Mouse (Mus musculus) C2C12 (cell line): Measurements from ENCODE around the gene Itgb3. TPM values are rescaled to one million over a fixed set of nuclear protein-coding genes. Genes with fewer than 3 reads are reported as not detected.

Source experiments
- H3K27me3 ChIP-seq: one replicate; pipeline ENCODE4 v1.6.1; 2011; ENCODE audit not compliant: control insufficient read depth, insufficient read depth, insufficient read length
- H3K36me3 ChIP-seq: one replicate; pipeline ENCODE4 v1.6.1; 2011; ENCODE audit not compliant: control insufficient read depth, insufficient read depth
- H3K4me3 ChIP-seq: one replicate; pipeline ENCODE4 v1.5.1; 2011; ENCODE audit warnings: mild to moderate bottlenecking, control low read depth; ENCODE audit not compliant: poor library complexity, insufficient read depth, severe bottlenecking
- H3K79me2 ChIP-seq: one replicate; pipeline ENCODE4 v1.6.1; 2011; ENCODE audit not compliant: control insufficient read depth, insufficient read depth
- H3K79me3 ChIP-seq: one replicate; pipeline ENCODE4 v1.6.1; 2011; ENCODE audit warnings: low read depth, control low read depth
- H3ac ChIP-seq: one replicate; pipeline ENCODE3; 2011; ENCODE audit warnings: low read depth; ENCODE audit not compliant: control insufficient read depth, insufficient read length
- CEBPB ChIP-seq: IDR thresholded peaks from one replicate; pipeline ENCODE4 v1.6.1; 2011; ENCODE audit warnings: low read depth, mild to moderate bottlenecking, control low read depth, moderate library complexity
- CTCF ChIP-seq: IDR thresholded peaks from one replicate; pipeline ENCODE4 v1.5.1; 2011; ENCODE audit not compliant: control insufficient read depth, insufficient read depth, insufficient read length
- FOSL1 ChIP-seq: IDR thresholded peaks from one replicate; pipeline ENCODE4 v1.8.0; 2011; ENCODE audit warnings: mild to moderate bottlenecking, low read length; ENCODE audit not compliant: poor library complexity, insufficient read depth, severe bottlenecking
- MAX ChIP-seq: IDR thresholded peaks from one replicate; pipeline ENCODE4 v1.6.1; 2011; ENCODE audit warnings: mild to moderate bottlenecking, control low read depth
- MYOD1 ChIP-seq: IDR thresholded peaks from one replicate; pipeline ENCODE4 v1.6.1; 2011; ENCODE audit warnings: low read depth; ENCODE audit not compliant: control insufficient read depth, insufficient read length
- MYOG ChIP-seq: IDR thresholded peaks from one replicate; pipeline ENCODE4 v1.6.1; 2011; ENCODE audit not compliant: control insufficient read depth, insufficient read length; ENCODE audit errors: extremely low read depth
- USF1 ChIP-seq: IDR thresholded peaks from one replicate; pipeline ENCODE4 v1.6.1; 2011; ENCODE audit warnings: low read depth, mild to moderate bottlenecking, control low read depth, moderate library complexity
- polyA plus RNA-seq: library from polyadenylated mRNA; unstranded; fragments of >200 nt; fragmentation: generic; extraction: Trizol; gene quantifications from one replicate; pipeline ENCODE4 v1.2.1, GENCODE M21; 2012; ENCODE audit warnings: missing spikeins

Gene Itgb3
- polyA plus RNA-seq, 1 experiment = 15.0 TPM

- Histone ChIP-seq H3ac (no peak overlapping the region), H3K27me3 (no peaks in the 10 kb centered on the region), H3K79me3 (no peaks in the 10 kb centered on the region), H3K4me3 (no peak overlapping the region), H3K36me3 (no peaks in the 10 kb centered on the region), H3K79me2 (no peaks in the 10 kb centered on the region)
- TF ChIP-seq MYOD1 = no peak
- no peak for TF ChIP-seq CEBPB
- no peak for TF ChIP-seq MAX
- TF ChIP-seq USF1 = no peak
- no peak for TF ChIP-seq MYOG
- TF ChIP-seq CTCF = no peak
- TF ChIP-seq FOSL1 = no peak
Measured at GRCm38 (mm10) chr11:104572091-104572490, 35.7 kb upstream of the Itgb3 start.

DNA sequence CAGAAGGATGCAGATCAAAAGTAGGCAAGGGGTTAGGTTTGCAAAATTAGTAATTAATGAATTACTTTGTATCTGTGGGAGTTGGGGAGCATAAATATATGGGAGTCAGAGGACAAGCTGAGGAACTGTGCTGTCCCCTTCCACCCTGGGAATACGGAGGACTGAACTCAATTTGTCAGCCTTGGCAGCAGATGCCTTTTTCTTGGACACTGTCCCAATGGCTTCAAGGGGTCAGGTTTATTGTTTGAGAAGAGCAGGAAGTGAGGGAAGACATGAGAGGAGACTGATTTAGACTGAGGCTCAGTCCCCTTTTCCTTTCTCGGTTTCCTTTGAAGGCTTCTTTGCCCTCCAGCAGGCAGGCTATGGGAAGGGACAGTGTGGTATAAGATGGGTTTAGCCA is 35.2 kb upstream of the Itgb3 start:
- TF ChIP-seq CTCF (no peak), MYOD1 (no peak), MYOG (no peak), FOSL1 (no peak), MAX (no peak), USF1 (no peak), CEBPB (no peak)
- Histone ChIP-seq H3K36me3 (no peaks in the 10 kb centered on the region), H3K79me2 (no peaks in the 10 kb centered on the region), H3K79me3 (no peaks in the 10 kb centered on the region), H3K27me3 (no peaks in the 10 kb centered on the region), H3K4me3 (no peak overlapping the region), H3ac (no peak overlapping the region)

GRCm38 (mm10) chr11:104576772-104577612 is 30.8 kb upstream of the Itgb3 start:
- H3K79me3 ChIP-seq = no peaks in the 10 kb centered on the region
- TF ChIP-seq MYOD1 = no peak
- no peak for TF ChIP-seq FOSL1
- no peak for TF ChIP-seq USF1
- TF ChIP-seq CEBPB = no peak
- TF ChIP-seq MYOG = no peak
- TF ChIP-seq MAX = no peak
- TF ChIP-seq CTCF = no peak
- H3K36me3 ChIP-seq = no peaks in the 10 kb centered on the region
- no peaks in the 10 kb centered on the region for H3K79me2 ChIP-seq
- H3K4me3 ChIP-seq = no peak overlapping the region
- H3ac ChIP-seq = no peak overlapping the region
- no peaks in the 10 kb centered on the region for H3K27me3 ChIP-seq

DNA sequence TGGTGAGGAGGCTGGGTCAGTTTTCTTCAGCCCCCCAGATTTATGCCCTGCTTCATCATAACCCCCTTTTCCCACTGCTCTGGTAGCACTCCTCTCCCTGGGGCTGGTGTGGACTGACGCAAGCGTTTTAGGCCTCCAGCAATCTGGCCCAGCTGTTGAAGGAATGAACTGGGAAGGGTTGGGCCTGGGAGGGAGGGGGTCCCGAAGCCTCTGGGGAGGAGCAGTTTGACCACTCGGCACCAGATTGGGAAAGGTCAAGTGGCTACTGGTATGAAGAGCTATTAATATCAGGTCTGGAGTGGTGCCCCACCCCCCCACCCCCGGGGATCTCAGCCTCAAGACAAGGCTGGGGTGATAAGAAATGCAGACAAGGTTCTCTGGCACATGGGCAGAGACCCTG is 29.7 kb upstream of the Itgb3 start:
- Histone ChIP-seq H3K79me2 (no peaks in the 10 kb centered on the region), H3K27me3 (no peaks in the 10 kb centered on the region), H3K36me3 (no peaks in the 10 kb centered on the region), H3K79me3 (no peaks in the 10 kb centered on the region), H3K4me3 (no peak overlapping the region), H3ac (no peak overlapping the region)
- no peak for TF ChIP-seq USF1
- TF ChIP-seq CTCF = no peak
- TF ChIP-seq MYOD1 = no peak
- TF ChIP-seq MAX = no peak
- TF ChIP-seq CEBPB = no peak
- no peak for TF ChIP-seq MYOG
- no peak for TF ChIP-seq FOSL1

DNA sequence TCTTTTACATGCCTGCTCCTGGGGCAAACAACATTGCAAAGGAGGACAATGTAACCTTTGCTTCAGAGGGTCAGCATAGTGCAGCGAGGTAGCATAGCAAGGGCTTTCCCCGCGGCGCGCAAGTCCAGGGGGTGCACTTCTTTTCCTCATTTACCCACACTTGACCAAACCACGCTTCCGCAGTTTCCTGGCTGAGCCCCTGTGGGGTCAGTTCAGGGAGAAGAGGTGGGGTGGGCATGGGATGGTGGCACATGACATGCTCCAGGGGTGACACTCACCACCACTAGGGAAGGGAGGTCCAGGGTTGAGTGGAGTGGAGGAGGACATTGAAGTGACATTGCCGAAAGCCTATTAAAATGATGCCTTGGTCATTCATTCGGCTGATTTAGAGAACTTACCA is 28.7 kb upstream of the Itgb3 start:
- Histone ChIP-seq H3K79me2 (no peaks in the 10 kb centered on the region), H3K79me3 (no peaks in the 10 kb centered on the region), H3ac (no peak overlapping the region), H3K36me3 (no peaks in the 10 kb centered on the region), H3K4me3 (no peak overlapping the region), H3K27me3 (no peaks in the 10 kb centered on the region)
- TF ChIP-seq MYOD1 (no peak), CTCF (no peak), FOSL1 (no peak), USF1 (no peak), MYOG (no peak), CEBPB (no peak), MAX (no peak)

- no peaks in the 10 kb centered on the region for H3K79me3 ChIP-seq
- no peaks in the 10 kb centered on the region for H3K27me3 ChIP-seq
- no peak for TF ChIP-seq FOSL1
- no peak for TF ChIP-seq CEBPB
- TF ChIP-seq MYOD1 = no peak
- no peak overlapping the region for H3K4me3 ChIP-seq
- H3K79me2 ChIP-seq = no peaks in the 10 kb centered on the region
- H3K36me3 ChIP-seq = no peaks in the 10 kb centered on the region
- no peak overlapping the region for H3ac ChIP-seq
Measured at GRCm38 (mm10) chr11:104579575-104579974, 28.2 kb upstream of the Itgb3 start.
